Mouse (Mus musculus) erythroblast, embryonic 14.5 days (primary cell): ENCODE results near the gene Prpf38b.

ENCODE experiments used
- GATA1 ChIP-seq: IDR thresholded peaks from 2 replicates; pipeline ENCODE4 v1.6.1; 2012; ENCODE audit warnings: low read length, inconsistent platforms, mixed read lengths
- TAL1 ChIP-seq: IDR thresholded peaks from 3 replicates; pipeline ENCODE4 v1.6.1; 2012; ENCODE audit warnings: low read length, inconsistent platforms, mixed read lengths

GRCm38 (mm10) chr3:108940001-108940633 lies 28.6 kb upstream of the Prpf38b start, which contains the start of gene Gm9857:
- TF ChIP-seq GATA1 = no peak
- TF ChIP-seq TAL1 = no peak
